Mouse (Mus musculus) ES-Bruce4 (cell line): Measurements from ENCODE around the gene Six5.

Experiments
- CTCF ChIP-seq: IDR thresholded peaks from one replicate; pipeline ENCODE4 v1.8.1; 2011; ENCODE audit warnings: low read depth, low read length
- EP300 ChIP-seq: IDR thresholded peaks from 2 replicates; pipeline ENCODE4 v1.6.1; 2011; ENCODE audit warnings: low read depth, low read length; ENCODE audit not compliant: insufficient read depth
- POLR2A ChIP-seq: IDR thresholded peaks from one replicate; pipeline ENCODE4 v1.8.1; 2011; ENCODE audit warnings: low read length; ENCODE audit not compliant: insufficient read depth

DNA sequence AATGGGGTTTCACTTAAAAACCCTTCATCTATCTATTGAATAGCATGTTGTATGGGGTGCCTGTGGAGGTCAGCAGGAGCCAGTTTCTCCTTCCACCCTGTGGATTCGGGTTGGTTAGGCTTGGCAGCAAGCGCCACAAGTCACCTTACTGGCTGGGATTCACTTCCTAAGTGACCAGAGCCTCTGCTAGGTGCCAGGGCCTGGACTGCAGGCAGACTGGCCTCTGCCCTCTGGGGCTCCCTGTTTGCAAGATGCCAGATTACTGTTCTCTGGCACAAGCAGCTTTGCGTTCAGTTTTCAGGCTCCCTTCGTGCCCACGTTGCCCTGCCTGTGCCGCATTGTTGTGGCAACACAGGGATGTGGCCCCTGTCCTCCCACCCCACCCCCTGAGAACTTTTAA lies 30.3 kb downstream of the Six5 start:
- TF ChIP-seq CTCF (no peak), POLR2A (no peak), EP300 (no peak)
